Mouse (Mus musculus): ENCODE measurements around the gene Cygb. TPM values are rescaled to one million over a fixed set of nuclear protein-coding genes. Genes with fewer than 3 reads are reported as not detected.
A peak's percentile ranks its signal among the peaks of the same experiment; 100 is the strongest.

Cygb gene
- polyA plus RNA-seq, 1 experiment from 2014 or later = 3.7 TPM

DNA sequence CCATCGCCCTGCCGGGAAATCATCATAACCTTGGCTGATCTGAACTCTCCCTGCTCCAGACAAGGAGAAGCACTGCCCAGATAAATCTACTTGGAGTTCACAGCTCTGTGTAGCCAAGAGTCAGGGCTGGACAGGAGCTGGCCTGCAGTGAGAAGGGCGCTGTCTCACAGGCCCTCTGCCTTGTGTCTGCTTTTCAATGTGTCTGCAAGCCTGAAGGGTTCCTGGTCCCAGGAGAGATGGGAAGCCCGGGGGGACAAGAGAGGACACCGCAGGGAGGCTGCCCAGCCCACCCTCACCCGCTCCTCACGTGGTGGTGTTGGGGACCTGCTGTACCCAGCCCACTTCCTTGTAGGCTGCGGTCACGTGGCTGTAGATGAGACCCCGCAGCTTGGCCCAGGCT lies 5.1 kb downstream of the Cygb start:
- peak overlapping the region; percentile 79; the same call in 1 of the 2 replicates for H3K27ac ChIP-seq (ENCODE audit: low read depth)
- TF ChIP-seq EP300 (IDR thresholded peaks at IDR 0.05; ENCODE audit: low read depth) (no peak), CTCF (IDR thresholded peaks at IDR 0.05; ENCODE audit: low read depth) (no peak)
- H3K36me3 ChIP-seq (replicated peaks; ENCODE audit: insufficient read depth, low read length) = no peaks in the 10 kb centered on the region

DNA sequence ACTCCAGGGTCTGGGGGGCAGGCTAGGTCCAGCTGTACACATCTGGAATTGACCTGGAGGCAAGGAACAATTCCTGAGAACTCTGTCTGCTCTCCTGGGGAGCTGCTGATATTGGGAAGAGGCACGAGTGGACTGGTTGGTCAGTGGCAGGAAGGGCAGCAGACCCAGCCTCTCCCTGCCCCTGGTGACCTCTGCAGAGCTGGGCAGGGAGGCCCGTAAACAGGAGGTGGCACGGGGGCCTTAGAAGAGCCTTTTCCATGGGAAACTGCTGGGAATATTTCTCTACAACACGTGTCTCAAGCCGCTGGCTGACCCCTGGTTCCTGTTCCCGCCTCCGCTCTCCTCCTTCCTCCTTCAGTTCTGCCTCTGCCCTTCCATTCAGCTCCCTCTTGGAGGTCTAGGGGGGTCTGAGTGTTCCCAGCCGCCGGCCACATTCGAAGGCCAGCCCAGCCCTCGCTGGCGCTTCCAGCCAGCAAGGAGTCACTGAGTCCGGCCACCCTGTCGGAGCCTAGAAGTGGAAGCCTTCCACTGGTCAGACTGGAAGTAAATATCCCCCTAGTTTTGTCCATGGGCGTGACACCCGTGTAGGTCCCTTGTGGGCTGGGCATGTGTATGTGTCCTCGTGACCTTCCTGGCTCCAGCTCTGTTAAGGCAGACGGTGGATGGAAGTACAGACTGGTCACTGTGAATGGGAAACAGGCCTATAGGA lies 5.7 kb downstream of the Cygb start:
- Histone ChIP-seq H3K27ac (ENCODE audit: low read depth) (peak overlapping the region; percentile 79), H3K36me3 (replicated peaks; ENCODE audit: insufficient read depth, low read length) (no peaks in the 10 kb centered on the region), H3K4me2 (ENCODE audit: low read depth, low read length) (no peak overlapping the region), H3K4me3 (ENCODE audit: low read depth, low read length) (no peak overlapping the region), H3K27me3 (ENCODE audit: insufficient read depth, low read length) (peaks cover 17% of the 10 kb centered on the region), H3K9me3 (ENCODE audit: low read length) (no peaks in the 10 kb centered on the region), H3K4me1 (ENCODE audit: insufficient read depth) (no peaks in the 10 kb centered on the region), H3K9ac (replicated peaks) (no peak overlapping the region)
- 72% methylated on average over 18 of the region's 18 CpGs for WGBS (ENCODE audit: insufficient replicate concordance)
- ATAC-seq (no peak; the same call in 1 of the 2 replicates), DNase-seq (no peak)
- TF ChIP-seq EP300 (IDR thresholded peaks at IDR 0.05; ENCODE audit: low read depth) = no peak

More for the DNA sequence above, 5.1 kb downstream of the Cygb start:
- H3K9ac ChIP-seq (replicated peaks) = no peak overlapping the region
- H3K4me1 ChIP-seq (ENCODE audit: insufficient read depth) = peaks cover 3% of the 10 kb centered on the region
- ATAC-seq (no peak; the same call in 1 of the 2 replicates), DNase-seq (no peak)
- WGBS (ENCODE audit: insufficient replicate concordance) = 73% methylated on average over 10 of the region's 10 CpGs
- H3K27me3 ChIP-seq (ENCODE audit: insufficient read depth, low read length) = peaks cover 23% of the 10 kb centered on the region
- no peak overlapping the region for H3K4me2 ChIP-seq (ENCODE audit: low read depth, low read length)
- no peak overlapping the region for H3K4me3 ChIP-seq (ENCODE audit: low read depth, low read length)
- no peaks in the 10 kb centered on the region for H3K9me3 ChIP-seq (ENCODE audit: low read length)

DNA sequence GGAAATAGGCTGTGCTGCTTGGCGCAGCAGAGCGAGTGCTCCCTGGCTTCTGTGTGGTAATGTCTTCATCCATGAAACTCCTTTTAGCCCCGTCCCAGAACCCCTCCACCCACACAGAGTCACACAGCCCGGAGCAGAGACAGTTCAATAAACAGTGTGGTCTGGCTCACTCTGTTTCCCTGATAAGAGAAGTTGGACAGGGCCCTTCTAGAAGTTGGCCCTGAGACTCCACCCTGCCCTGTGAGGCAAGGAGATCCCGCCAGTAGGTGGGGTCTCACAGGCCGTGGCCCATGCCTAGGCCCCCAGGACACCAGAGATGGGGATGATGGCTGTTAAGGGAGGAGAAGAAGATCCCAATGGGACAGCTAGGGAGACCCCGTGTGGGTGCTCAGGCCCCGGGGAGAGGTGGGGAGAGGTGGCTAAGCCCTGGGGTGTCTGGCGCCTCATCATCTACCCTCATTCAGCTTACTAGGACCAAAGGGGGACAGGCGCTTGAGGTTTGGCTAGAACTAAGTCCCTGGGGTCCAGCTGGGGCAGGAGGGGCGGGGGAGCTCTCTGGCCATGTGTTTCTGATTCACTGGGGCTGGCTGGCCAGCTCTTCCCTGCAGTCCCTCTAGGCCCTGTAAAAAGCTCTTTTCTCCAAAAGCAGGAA lies 6.6 kb downstream of the Cygb start:
- no peak overlapping the region for H3K9ac ChIP-seq (replicated peaks)

DNA sequence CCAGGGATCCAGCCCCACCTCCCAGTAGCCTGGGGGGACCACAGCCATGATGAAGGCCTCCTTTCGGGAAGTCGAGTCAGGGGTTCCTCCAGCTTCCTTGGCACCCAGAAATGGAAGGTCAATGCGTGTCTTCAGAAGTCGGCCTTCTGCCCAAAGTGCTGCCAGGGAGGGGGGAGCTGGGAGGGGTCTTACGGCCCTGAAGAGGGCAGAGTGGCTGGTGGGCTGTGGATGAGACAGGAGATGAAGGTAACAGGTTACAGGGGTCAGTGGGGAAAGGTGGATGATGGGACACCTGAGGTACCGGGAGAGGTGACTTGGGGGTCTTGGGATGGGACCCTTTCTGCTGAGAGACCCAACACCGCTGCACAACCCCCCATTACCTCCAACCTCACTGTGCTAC lies 7.3 kb downstream of the Cygb start:
- Histone ChIP-seq H3K27ac (ENCODE audit: low read depth) (no peak overlapping the region; the same call in 1 of the 2 replicates), H3K27me3 (ENCODE audit: insufficient read depth, low read length) (peaks cover 5% of the 10 kb centered on the region; the same call in 1 of the 2 replicates), H3K9ac (replicated peaks) (no peak overlapping the region), H3K4me1 (ENCODE audit: insufficient read depth) (no peaks in the 10 kb centered on the region), H3K4me3 (ENCODE audit: low read depth, low read length) (no peak overlapping the region), H3K9me3 (ENCODE audit: low read length) (no peaks in the 10 kb centered on the region), H3K4me2 (ENCODE audit: low read depth, low read length) (no peak overlapping the region), H3K36me3 (replicated peaks; ENCODE audit: insufficient read depth, low read length) (no peaks in the 10 kb centered on the region)
- DNase-seq (no peak), ATAC-seq (no peak)
- TF ChIP-seq CTCF (IDR thresholded peaks at IDR 0.05; ENCODE audit: low read depth) = no peak
- TF ChIP-seq EP300 (IDR thresholded peaks at IDR 0.05; ENCODE audit: low read depth) = no peak
- 83% methylated on average over 7 of the region's 7 CpGs for WGBS (ENCODE audit: insufficient replicate concordance)

More for the DNA sequence above, 6.6 kb downstream of the Cygb start:
- no peaks in the 10 kb centered on the region for H3K4me1 ChIP-seq (ENCODE audit: insufficient read depth)
- H3K4me3 ChIP-seq (ENCODE audit: low read depth, low read length) = no peak overlapping the region
- H3K27me3 ChIP-seq (ENCODE audit: insufficient read depth, low read length) = peaks cover 8% of the 10 kb centered on the region
- ATAC-seq (peak; percentile 53), DNase-seq (no peak)
- H3K9me3 ChIP-seq (ENCODE audit: low read length) = no peaks in the 10 kb centered on the region
- no peaks in the 10 kb centered on the region for H3K36me3 ChIP-seq (replicated peaks; ENCODE audit: insufficient read depth, low read length)
- no peak overlapping the region for H3K4me2 ChIP-seq (ENCODE audit: low read depth, low read length)
- TF ChIP-seq CTCF (IDR thresholded peaks at IDR 0.05; ENCODE audit: low read depth) (peak; percentile 34; the same call in 1 of the 2 replicates), EP300 (IDR thresholded peaks at IDR 0.05; ENCODE audit: low read depth) (no peak)
- peak overlapping the region; percentile 79; the same call in 1 of the 2 replicates for H3K27ac ChIP-seq (ENCODE audit: low read depth)
- WGBS (ENCODE audit: insufficient replicate concordance) = 42% methylated on average over 11 of the region's 11 CpGs

DNA sequence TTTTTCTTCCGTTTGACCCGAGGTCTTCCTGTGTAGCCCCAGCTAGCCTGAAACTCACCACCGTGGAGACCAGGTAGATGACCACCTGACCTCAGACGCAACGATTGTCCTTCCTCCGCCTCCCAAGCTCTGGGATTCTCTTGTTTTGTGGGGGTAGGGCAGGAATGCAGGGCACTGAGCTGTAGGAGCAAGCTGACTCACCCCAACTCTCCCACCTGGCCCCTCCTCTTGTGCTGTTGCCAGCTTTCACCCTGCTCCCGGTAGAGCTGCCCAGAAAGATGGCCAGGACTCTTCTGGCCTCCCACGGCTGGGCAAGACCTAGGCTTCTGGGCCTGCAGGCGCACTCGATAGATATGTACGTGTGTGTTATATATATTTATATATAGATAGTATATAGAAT lies 8.0 kb downstream of the Cygb start:
- Histone ChIP-seq H3K27me3 (ENCODE audit: insufficient read depth, low read length) (peaks cover 3% of the 10 kb centered on the region; the same call in 1 of the 2 replicates), H3K9me3 (ENCODE audit: low read length) (no peaks in the 10 kb centered on the region), H3K36me3 (replicated peaks; ENCODE audit: insufficient read depth, low read length) (no peaks in the 10 kb centered on the region), H3K4me1 (ENCODE audit: insufficient read depth) (no peaks in the 10 kb centered on the region), H3K27ac (ENCODE audit: low read depth) (no peak overlapping the region), H3K9ac (replicated peaks) (no peak overlapping the region), H3K4me2 (ENCODE audit: low read depth, low read length) (no peak overlapping the region), H3K4me3 (ENCODE audit: low read depth, low read length) (no peak overlapping the region)
- DNase-seq (no peak), ATAC-seq (no peak)
- 64% methylated on average over 10 of the region's 11 CpGs for WGBS (ENCODE audit: insufficient replicate concordance)
- TF ChIP-seq CTCF (IDR thresholded peaks at IDR 0.05; ENCODE audit: low read depth) (no peak), EP300 (IDR thresholded peaks at IDR 0.05; ENCODE audit: low read depth) (no peak)

DNA sequence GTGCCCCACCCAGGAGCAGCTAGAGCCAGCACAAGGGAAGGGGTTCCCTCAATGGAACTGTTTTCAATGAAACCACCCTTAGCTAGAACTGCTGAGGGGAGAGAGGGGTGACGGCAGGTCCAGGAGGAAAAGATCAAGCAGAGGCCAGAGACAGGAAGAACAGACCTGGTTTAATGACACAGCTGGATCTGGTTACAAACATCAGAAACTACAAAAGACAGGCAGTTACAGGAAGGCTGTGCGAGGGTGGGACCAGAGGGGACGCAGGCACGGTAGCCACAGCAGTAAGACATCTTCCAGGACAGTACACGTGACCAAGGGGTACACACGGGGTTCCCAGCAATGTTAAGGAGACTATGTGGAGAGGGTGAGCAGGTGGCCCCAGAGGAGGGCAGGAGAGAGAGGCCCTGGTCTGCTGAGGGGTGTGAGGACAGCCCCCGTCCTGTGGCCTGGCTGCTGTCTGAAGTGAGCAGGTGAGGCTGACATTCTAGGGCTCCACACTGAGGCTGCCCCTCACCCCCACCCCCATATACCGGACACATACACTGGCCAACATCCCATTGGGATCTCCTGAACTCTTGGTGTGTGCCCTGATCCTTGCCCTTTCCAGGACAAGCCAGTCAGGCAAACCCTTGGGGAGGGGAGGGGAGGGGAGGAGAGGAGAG lies 8.5 kb downstream of the Cygb start:
- WGBS (ENCODE audit: insufficient replicate concordance) = 76% methylated on average over 8 of the region's 8 CpGs
- Histone ChIP-seq H3K9ac (replicated peaks) (no peak overlapping the region), H3K4me1 (ENCODE audit: insufficient read depth) (no peaks in the 10 kb centered on the region), H3K9me3 (ENCODE audit: low read length) (no peaks in the 10 kb centered on the region), H3K36me3 (replicated peaks; ENCODE audit: insufficient read depth, low read length) (no peaks in the 10 kb centered on the region), H3K4me3 (ENCODE audit: low read depth, low read length) (no peak overlapping the region), H3K27me3 (ENCODE audit: insufficient read depth, low read length) (no peaks in the 10 kb centered on the region), H3K27ac (ENCODE audit: low read depth) (no peak overlapping the region), H3K4me2 (ENCODE audit: low read depth, low read length) (no peak overlapping the region)
- TF ChIP-seq CTCF (IDR thresholded peaks at IDR 0.05; ENCODE audit: low read depth) = no peak
- TF ChIP-seq EP300 (IDR thresholded peaks at IDR 0.05; ENCODE audit: low read depth) = no peak
- ATAC-seq (no peak), DNase-seq (no peak)
